Comparison of ENCODE assay signal across 8 mouse cellular contexts in the genomic region with DNA sequence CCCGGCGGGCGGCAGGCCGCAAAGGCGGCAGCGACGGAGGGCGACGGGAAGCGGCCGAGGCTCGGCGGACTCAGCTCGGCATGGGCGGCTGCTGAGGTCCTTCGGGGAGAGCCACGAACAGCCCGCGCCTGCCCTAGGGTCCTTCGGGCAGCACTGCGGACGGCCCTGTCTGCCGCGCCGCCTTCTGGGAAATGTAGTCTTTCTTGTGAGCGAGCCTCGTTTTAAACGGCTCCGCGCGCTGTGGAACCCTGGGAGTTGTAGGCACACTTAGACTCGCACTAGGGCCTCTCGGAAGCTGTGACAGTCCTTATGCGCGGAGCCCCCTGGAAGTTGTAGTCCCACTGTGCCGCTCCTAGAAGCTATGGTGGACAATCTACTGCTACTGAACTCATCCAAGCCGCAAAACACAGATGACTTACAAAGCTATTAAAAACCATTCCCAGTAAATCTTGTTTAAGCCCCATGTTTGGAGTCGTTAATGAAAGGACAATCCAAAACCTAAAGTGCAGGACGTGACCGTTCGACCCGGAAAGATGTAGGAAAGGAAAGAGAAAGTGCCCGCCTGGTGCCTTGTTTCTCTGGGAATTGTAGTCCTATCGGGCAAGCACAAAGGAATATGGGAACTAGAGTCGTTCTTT. TPM values are rescaled to one million over a fixed set of nuclear protein-coding genes. Genes with fewer than 3 reads are reported as not detected.
DNase-seq lines count a peak whose midpoint lies in the region; ATAC-seq lines count a peak whose summit lies in the region.

Gene Ncln (minus strand): TSS at position 129 of the 638 bp plus-strand sequence.

- intact Hi-C loops in gastrocnemius, postnatal 14 days (cut with DNase I; ENCODE audit: low total_unique reads): no loop called here
- intact Hi-C loops in left cerebral cortex, postnatal 10 days (cut with DNase I): no loop called here

- ATAC-seq in inflammation-experienced regulatory T-cells, adult 6 months: peak; percentile 92
- ATAC-seq in megakaryocyte-erythroid progenitor cell, adult 5-6 weeks (replicated peaks; ENCODE audit: low FRiP score, low TSS enrichment, poor library complexity, severe bottlenecking): peak; percentile 76

- peak; percentile 98 to 99 for DNase-seq in adrenal gland, adult (ENCODE audit: inconsistent age in 2 of 2, low spot score in 1 of 2)
- DNase-seq in embryo, embryonic 10.5 days (ENCODE audit: low spot score): peak; percentile 99
- peak; percentile 98 for DNase-seq in gastrocnemius, postnatal 14 days
- peak; percentile 99 for DNase-seq in left cerebral cortex, postnatal 10 days (ENCODE audit: extremely low spot score in 1 of 2, low spot score in 2 of 2)
- peak; percentile 98 for DNase-seq in right cerebral cortex, postnatal 25 days
- peak; percentile 96 to 98 for DNase-seq in urinary bladder, postnatal 4 days (ENCODE audit: low spot score in 2 of 2)

RNA-seq across cellular contexts. Expression of gene Ncln, which starts in this region (rescaled TPM):
- total RNA-seq in gastrocnemius, postnatal 14 days (2021): 10 to 100 TPM; 39.1 to 47.3 TPM
- 10 to 100 TPM; 34.3 to 41.1 (median 36.9) TPM for polyA plus RNA-seq in inflammation-experienced regulatory T-cells, adult 6 months (2017; shearing (Covaris generic))
- total RNA-seq in left cerebral cortex, postnatal 10 days (2021): 100 to 1,000 TPM in 1 of 2 experiments, 10 to 100 TPM in 1; 94.8 to 102 TPM
- total RNA-seq in megakaryocyte-erythroid progenitor cell, adult 5-6 weeks (2014; fragmentation: Nextera tagmentation): 91.4 and 117 TPM in 2 replicates
- 42.4 and 71.2 TPM in 2 replicates for total RNA-seq in megakaryocyte-erythroid progenitor cell, adult 5-6 weeks (2017)

Comparison
In these comparisons a context has a peak if more than half of its experiments do, and no peak if none do; other contexts are left out.
1. Peak in every context shown above with its lines: DNase-seq and ATAC-seq.